Mouse (Mus musculus) hematopoietic stem cell, adult 5-6 weeks (primary cell): ENCODE data around the gene Clk3. TPM values are rescaled to one million over a fixed set of nuclear protein-coding genes. Genes with fewer than 3 reads are reported as not detected.
A peak's percentile ranks its signal among the peaks of the same experiment; 100 is the strongest.

Experiments used
- ATAC-seq, 2 experiments: fragments of 125-278 bp in 1 of 2; replicated peaks in 1 of 2; 2 replicates each; pipeline ENCODE4 v1.8.0; 2016 to 2017; ENCODE audit warnings: inconsistent platforms in 2 of 2, mild to moderate bottlenecking in 2 of 2, moderate number of reproducible peaks in 2 of 2, low read depth in 1 of 2, moderate TSS enrichment in 1 of 2; ENCODE audit not compliant: low FRiP score in 2 of 2, poor library complexity in 2 of 2, severe bottlenecking in 2 of 2, insufficient read depth in 1 of 2, low TSS enrichment in 1 of 2
- total RNA-seq: library from RNA; stranded (forward); fragments of 172-1452, 232-1000 nt; gene quantifications from 2 replicates; pipeline ENCODE4 v1.2.3, GENCODE M21; 2017

The Clk3 gene
- total RNA-seq, 1 experiment from 2014 or later = 73.3 TPM

DNA sequence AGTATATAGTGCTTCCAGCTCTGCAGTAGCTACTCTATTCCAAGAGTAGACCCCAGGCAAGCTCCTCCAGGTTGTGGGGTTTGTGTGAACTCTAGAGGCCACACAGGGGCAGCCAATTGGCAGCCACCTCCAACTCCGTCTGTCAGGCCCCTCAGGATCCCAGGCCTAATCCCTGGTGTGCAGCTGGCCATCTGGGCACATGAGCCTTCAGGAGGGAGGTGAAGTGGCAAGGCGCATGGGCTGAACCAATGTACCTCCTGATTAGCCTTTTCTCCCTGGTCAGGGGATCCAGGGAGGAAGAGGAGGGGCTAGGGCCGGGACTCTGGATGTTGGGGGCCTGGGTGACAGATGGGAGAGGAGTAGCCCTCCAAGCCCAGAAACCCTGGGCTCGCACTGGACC is 10.1 kb upstream of the Clk3 start:
- ATAC-seq = no peak

DNA sequence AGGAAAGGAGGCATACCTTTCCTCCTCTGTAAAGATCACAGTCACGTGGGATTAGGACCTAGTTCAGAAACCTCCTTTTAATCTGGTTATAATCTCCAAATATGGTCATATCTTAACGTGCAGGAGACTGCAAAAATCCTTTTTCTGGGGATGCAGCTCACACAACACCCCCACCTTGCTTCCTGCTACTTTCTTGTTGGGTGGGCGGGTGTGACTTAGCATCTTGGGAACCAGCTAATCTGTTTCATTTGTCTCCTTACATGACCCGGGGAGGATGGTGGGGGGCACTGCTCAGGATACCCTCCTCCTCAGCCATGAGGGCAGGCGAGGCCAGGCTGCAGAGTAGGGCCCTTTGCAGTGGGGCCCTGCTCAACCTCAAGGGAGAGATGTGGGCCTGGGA is 9.4 kb upstream of the Clk3 start:
- ATAC-seq = no peak

DNA sequence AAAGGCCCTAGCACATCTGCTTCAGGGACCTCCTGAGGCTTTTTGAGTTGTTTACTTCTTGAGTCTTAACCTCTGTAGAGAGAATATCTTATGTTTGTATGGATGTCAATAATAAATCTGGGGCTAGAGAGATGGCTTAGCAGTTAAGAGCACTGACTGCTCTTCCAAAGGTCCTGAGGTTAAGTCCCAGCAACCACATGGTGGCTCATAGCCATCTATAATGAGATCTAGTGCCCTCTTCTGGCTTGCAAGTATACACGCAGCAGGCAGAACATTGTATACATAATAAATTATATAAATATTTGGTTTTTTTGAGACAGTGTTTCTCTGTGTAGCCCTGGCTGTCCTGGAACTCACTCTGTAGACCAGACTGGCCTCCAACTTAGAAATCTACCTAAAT is 8.5 kb upstream of the Clk3 start:
- no peak for ATAC-seq

DNA sequence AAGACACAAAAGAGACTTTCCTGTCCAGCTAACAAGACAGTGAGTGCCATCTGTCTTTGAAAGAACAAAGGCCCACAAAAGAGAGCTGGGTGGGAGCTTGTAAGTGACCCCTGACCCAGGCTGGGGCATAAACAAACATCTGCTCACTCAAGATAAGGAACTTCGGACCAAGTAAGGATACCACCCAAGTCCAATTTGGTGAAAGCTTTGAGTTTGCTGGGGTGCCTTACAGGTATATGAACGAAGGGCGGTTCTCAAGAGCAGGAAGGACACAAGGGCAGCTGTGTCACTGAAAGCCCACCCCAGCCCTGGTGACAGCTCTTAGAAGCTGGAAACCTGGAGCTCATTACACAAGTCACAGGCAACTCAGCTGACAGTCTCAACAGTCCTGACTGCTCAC is 8.1 kb upstream of the Clk3 start:
- no peak for ATAC-seq

DNA sequence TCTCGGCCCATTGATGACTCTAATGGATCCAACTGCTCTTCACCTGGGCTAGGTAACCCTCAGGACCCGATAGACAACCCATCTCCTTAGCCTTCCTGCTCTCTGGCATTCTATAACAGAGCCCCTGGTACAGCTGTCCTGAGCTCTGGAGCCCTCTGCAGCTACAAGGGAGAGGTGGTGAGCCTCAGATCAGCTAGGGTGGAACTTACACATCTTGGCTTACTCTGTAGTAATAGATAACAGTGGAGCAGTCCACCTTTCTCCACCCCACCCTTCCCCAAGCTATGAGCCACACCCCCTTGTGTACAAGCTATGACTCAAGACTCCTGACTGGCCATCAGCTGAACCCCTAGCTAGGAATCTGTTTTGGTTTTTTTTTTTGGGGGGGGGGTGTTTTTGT is 5.2 kb upstream of the Clk3 start:
- ATAC-seq = no peak

DNA sequence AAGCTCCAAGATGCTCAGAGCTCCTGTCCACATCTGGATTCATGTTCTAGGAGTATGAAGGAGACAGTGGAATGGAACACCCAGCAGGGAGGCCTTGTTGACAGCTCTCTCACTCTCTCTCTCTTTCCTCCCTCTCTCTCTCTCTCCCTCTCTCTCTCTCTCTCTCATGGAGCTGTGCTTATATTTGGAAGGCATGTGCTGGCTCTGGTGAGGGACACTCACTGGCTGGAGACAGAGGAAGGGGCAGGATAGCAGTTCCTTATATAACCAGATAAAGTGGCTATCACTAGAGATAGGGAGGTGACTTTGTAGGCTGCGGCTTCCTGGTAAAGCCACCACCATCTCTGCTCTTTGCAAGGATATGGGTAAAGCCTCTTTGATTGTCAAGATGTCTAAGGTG is 4.6 kb upstream of the Clk3 start:
- ATAC-seq = no peak

DNA sequence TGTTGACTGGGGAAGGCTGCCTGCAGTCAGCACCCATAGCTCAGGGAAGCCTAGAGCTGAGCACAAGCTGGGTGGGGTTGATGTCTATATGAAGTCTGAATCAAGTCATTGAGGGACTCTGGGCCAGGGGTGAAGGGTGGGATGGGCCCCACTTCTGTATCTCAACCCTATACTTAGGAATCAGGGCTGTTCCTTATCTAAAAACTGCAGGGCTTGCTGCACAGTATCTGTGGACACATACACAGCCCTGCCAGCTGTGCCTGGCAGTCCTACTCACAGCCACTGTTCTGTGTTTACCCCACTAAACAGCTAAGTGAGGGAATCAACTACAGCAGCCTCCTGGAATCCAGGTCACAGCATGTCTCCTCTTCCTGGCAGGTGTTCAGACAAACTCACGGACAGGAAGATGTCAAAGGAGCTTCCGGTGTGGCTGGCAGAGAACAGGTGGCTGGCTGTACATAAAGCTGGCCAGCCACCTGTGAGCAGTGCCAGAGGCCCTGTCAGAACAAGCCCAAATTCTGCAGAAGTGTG is 3.9 kb upstream of the Clk3 start:
- ATAC-seq = no peak

DNA sequence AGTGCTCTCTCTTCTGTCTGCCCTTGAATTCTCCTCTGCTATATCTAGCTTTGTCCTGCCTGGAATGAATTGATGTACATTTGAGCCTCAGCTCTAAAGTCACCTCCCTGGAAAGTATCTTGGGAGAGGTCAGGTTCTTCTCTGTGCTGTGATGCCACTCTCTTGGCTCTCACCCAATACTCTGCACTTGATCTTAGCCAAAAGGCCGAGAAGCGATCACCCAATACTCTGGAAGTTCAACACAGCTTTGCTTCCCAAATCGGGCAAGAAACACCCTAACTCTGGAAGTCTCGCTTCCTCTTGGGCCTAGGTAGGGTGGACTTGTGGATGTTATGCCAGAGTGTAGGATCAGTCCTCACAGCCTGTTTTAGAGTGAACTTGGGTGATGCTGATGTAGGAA is 1.6 kb upstream of the Clk3 start:
- no peak for ATAC-seq

DNA sequence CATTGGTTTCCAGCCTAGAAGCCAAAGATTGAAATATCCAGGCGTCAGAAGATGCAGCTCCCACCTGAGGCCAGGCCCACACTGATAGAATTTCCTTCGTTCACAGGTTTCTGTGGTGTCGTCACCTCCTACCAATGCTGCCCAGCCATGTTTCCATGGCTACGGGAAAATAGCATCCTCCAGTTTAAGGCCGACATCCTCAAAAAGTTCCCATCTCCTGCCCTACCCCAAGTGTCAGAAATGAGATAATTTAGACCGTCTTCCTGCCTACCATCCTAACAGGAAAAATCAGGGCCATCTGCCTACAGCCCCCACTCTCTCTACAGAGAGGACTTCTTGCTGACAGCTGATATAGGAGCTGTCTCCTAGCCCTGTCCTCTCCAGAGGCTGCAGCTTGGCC is 771 bp upstream of the Clk3 start:
- ATAC-seq = no peak

DNA sequence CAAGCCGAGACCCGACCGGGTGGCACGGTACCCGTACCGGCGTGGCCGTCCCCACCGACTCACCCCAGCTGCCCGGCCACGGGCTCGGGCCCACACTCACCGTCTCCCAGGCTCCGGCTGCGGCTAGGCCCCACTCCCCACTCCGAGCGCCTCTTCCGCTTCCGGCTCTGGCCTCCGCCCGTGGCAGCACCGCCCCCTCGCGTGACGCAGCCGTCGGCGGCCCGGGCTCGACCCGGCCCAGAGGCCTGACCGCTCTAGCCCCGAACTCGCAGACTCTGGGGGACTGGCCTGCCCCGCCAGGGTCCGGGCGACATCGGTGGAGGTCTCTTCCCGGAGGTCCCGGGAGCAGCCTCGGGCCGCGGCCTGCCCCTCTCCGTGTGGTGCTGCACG is 691 bp downstream of the Clk3 start:
- ATAC-seq = peak; percentile 64 to 76

DNA sequence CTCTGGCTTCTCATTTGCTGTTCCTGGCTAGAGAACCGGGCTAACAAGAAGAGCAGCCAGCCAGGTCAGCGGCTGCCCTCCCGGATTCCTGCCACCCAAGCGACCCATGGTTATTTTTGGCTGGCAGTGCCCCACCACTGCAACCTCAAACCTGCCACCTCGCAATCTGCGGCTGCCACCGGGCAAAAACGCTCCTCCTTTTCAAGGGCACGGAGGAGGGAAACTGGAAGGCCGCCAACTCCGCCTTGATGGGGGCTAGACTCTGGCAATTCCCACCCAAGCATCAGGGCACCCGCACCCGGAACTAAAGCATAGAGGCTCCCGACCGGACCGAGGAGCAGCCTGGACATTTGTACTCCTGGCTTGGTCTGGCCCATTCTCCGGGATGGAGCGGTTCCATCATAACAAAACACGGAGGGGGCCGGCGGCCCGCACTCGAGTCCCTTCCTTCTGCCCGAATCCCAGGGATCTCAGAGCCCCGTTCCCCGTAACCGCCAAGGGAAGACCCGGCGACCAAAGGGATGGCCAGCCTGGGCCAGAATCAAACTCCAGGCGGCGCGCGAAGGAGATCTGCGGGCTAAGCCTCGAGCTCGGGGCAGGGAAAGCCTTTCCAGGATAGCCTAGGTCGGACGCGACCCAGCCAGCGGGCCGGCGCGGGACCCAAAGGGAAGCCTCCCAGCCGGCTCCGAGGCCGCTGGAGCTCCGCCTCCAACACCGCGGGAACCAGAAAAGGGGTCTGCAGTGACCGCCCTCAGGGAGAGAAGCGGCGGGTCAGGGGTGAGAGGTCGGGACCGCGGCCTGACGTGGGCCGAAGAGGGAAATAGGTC is 1.3 kb downstream of the Clk3 start:
- peak in 1 of 2 experiments; percentile 19; a peak in 2 of 4 replicates for ATAC-seq

DNA sequence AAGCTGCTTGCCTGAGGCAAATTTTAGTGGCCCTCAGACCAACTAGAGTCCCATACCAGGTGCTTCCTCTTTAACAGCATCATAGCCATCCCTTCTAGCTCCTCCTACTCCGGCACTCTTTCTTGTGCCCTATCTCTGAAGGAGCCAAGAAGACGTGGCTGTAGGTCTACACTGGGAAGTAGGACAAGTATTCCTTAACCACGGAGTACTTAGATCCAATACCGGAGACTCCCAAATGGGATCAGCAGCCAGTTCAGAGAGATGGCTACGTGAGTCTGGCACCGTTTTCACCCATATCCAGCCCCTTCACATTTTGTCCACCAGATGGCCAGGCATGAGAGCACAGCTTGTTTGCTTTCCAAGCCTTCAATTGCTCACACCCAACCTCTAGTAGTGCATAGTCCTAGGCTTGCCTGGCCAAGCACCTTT is 3.1 kb downstream of the Clk3 start:
- ATAC-seq = peak; percentile 24 to 29; a peak in 1 of 4 replicates

DNA sequence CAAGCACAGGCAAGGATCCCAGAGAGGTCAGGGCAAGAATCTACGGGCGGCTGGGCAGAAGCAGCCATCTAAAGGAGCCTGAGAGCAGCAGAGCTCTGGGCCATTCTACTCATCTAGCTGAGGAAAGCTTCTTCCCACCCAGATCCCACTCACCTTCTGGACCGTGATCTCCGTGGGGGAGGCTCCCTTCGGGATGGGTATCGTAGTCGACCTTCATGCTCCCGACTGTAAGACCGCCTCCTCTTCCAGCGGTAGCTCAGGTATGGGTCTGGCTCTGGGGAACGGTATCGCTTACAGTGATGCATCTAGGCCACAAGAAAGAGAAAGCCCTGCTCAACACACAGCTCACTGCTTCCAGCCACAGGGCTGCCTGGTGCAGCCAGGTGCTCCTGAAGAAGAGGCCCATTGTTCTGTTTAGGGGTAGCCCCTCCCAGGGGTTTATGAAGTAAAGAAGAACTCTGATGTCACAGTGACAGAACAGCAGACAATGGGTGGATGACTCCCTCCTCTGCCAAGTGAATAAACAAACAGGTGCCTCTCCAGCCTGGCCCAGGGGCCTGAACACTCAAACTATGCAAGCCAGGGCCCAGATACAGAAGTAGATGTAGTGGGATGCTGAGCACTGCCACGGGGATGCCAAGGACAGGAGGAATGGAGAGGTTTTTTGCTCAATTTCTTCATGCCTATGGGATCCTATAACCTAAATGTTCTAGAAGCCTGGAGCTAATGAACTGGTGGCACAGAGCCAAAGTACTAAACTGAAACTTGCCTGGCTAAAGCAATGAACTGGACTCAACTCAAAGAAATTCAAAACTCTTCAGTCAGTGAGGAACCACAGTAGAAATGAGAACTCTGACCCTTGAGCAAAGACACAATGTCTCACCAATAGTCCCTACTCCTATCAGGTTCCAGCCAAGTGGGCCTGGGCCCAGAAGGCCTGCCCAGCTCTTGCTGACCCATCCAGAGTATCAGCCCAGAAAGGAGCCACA is 3.8 kb downstream of the Clk3 start:
- ATAC-seq = no peak

DNA sequence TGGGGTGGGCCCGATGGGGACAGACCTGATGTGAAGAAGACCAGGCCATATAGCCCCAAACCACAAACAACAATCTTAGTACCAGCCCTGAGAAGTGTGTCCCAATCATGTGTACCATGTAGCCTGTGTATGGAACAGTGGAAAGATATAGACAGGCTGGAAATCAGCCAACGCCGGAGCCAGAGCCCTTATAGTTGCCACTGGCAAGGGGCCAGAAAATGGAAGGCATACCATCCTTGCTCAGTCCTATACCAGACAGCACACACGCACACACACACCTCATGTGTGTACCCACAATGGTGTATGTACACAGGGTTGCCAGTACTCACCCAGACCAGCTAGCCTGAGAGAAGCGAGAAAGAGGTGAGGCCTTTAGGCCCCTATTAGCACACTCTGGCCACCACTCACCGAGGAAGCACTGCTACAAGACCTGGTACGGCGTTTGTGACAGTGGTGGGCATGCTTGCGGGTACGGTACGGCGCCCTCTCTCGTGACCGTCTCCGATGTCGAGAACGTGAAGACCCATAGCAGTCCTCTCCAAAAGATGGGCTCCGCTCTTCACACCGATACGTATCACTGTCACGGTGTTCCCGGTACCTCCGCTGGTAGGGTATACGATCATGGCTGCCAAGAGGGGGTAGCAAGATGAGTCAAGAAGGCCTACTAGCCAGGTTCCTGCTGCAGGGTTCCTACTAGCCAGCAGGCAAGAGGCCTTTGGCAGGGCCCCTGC is 5.1 kb downstream of the Clk3 start:
- no peak for ATAC-seq

DNA sequence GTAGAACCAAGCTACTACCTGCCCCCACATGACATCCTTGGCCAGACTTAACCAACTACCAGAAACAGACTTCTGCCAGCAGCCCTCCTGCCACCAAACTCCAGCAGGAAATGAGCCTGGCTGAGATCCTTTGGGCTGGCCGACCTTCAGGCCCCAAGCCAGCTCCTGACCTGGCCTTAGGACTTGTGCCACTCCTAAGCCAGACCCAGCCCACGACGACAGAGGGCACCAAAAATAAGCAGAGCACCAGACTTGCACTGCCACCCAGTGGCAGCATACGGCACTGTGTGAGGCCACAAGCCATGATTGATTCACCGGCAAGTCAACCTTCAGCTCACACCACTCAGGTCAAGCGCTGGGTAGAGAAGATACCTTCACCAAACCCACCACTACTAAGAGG is 6.4 kb downstream of the Clk3 start:
- peak; percentile 63 to 76 for ATAC-seq

DNA sequence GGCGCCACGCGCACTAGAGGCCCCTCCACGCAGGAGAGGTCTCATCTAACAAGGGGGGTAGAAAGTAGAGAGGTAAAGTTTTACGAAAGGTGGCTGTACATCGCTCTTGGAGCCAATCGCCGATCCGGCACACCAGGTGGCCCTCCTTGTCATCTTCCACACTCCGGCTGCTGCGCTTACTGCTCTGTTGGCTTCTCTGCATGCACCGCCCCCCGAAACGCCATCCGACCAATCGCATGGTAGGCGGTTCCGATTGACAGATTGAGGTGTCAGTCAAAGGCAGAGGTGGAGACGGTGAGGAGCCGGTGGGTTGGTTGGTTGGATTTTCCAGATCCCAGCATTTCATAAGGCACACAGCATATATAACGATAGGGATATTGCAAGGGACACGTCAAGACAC is 7.1 kb downstream of the Clk3 start:
- ATAC-seq = no peak

DNA sequence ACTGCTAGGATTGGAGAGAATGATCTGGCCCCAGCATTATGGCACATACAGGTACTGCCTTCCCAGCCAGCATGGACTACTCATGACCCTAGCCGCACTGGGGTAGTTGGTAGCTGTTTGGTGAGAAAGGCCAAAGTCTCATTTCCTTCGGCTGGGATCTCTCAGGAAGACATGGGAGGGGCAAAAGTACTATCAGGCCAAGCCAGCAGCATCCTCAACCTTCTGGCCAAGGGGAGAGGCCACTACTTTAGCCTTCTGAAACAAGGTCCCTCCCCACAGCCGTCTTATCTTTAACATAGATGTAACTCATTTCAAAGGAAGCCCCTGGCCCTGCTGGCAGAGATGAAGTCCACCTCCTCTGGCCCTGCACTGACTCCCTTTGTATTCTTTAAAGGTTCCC is 8.1 kb downstream of the Clk3 start:
- ATAC-seq = no peak
